Mouse (Mus musculus) olfactory bulb, adult 2 months (tissue): ENCODE measurements around the gene Zfp654.

Experiments
- CTCF ChIP-seq: fragments of 200-500 bp; IDR thresholded peaks from 2 replicates; pipeline ENCODE4 v1.5.1; 2012; ENCODE audit warnings: low read depth, mild to moderate bottlenecking, low read length, moderate library complexity; ENCODE audit not compliant: insufficient read depth
- POLR2A ChIP-seq: fragments of 200-500 bp; IDR thresholded peaks from 2 replicates; pipeline ENCODE4 v1.6.1; 2012; ENCODE audit warnings: mild to moderate bottlenecking, low read depth, low read length, moderate library complexity; ENCODE audit not compliant: insufficient read depth

DNA sequence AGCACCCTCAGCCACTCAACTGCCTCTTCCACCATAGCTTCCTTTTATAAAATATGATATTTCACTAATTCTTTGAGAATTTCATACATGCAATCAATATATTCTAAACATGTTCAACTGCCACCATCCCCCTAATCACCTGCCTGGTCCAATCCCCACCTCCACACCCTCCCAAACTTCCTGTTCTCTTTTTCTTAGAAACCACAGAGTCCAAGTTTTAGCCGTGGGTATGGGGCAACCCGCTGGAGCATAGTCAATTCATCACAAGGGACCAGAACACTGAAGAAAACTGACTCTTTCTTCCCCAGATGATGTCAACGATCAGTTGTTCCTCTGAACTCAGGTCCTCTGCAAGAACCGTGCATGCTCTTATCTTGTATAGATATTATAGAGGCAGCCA, 106.4 kb downstream of the Zfp654 start:
- TF ChIP-seq POLR2A (no peak), CTCF (no peak)
